Mouse (Mus musculus): ENCODE results near the gene Arhgap22. TPM values are rescaled to one million over a fixed set of nuclear protein-coding genes. Genes with fewer than 3 reads are reported as not detected.

Arhgap22 gene
- polyA plus RNA-seq, 1 experiment: 23.3 TPM

GRCm38 (mm10) chr14:33264795-33265194 lies 51.0 kb downstream of the Arhgap22 start:
- DNase-seq (ENCODE audit: extremely low spot score in 1 of 2, low spot score in 1 of 2): no peak

GRCm38 (mm10) chr14:33276240-33276639 lies 62.4 kb downstream of the Arhgap22 start:
- DNase-seq (ENCODE audit: extremely low spot score in 1 of 2, low spot score in 1 of 2): no peak

GRCm38 (mm10) chr14:33278374-33278773 lies 64.5 kb downstream of the Arhgap22 start:
- DNase-seq (ENCODE audit: extremely low spot score in 1 of 2, low spot score in 1 of 2): no peak

GRCm38 (mm10) chr14:33280921-33281320 lies 67.1 kb downstream of the Arhgap22 start:
- DNase-seq (ENCODE audit: extremely low spot score in 1 of 2, low spot score in 1 of 2): no peak

- no peak for DNase-seq (ENCODE audit: extremely low spot score in 1 of 2, low spot score in 1 of 2)
These were observed 68.6 kb downstream of the Arhgap22 start for GRCm38 (mm10) chr14:33282447-33282846.

GRCm38 (mm10) chr14:33287920-33288319 lies 74.1 kb downstream of the Arhgap22 start:
- no peak for DNase-seq (ENCODE audit: extremely low spot score in 1 of 2, low spot score in 1 of 2)

GRCm38 (mm10) chr14:33290038-33290437 lies 76.2 kb downstream of the Arhgap22 start:
- DNase-seq (ENCODE audit: extremely low spot score in 1 of 2, low spot score in 1 of 2): no peak

- DNase-seq (ENCODE audit: extremely low spot score in 1 of 2, low spot score in 1 of 2): no peak
These were observed 80.7 kb downstream of the Arhgap22 start for GRCm38 (mm10) chr14:33294488-33294887.

- peak; percentile 81 to 91 for DNase-seq (ENCODE audit: extremely low spot score in 1 of 2, low spot score in 1 of 2)
These were observed 83.0 kb downstream of the Arhgap22 start for GRCm38 (mm10) chr14:33296698-33297341.

- DNase-seq (ENCODE audit: extremely low spot score in 1 of 2, low spot score in 1 of 2): no peak
These were observed 86.8 kb downstream of the Arhgap22 start for GRCm38 (mm10) chr14:33300591-33300990.

GRCm38 (mm10) chr14:33303348-33303819 lies 89.6 kb downstream of the Arhgap22 start:
- DNase-seq (ENCODE audit: extremely low spot score in 1 of 2, low spot score in 1 of 2): peak; percentile 63 to 94

GRCm38 (mm10) chr14:33305645-33306281 lies 91.9 kb downstream of the Arhgap22 start:
- peak in 1 of 2 experiments; percentile 53 for DNase-seq (ENCODE audit: extremely low spot score in 1 of 2, low spot score in 1 of 2)

- DNase-seq (ENCODE audit: extremely low spot score in 1 of 2, low spot score in 1 of 2): no peak
These were observed 96.9 kb downstream of the Arhgap22 start for GRCm38 (mm10) chr14:33310719-33311118.

- DNase-seq (ENCODE audit: extremely low spot score in 1 of 2, low spot score in 1 of 2): no peak
These were observed 98.5 kb downstream of the Arhgap22 start for GRCm38 (mm10) chr14:33312309-33312708.

- peak in 1 of 2 experiments; percentile 86 for DNase-seq (ENCODE audit: extremely low spot score in 1 of 2, low spot score in 1 of 2)
These were observed 99.8 kb downstream of the Arhgap22 start for GRCm38 (mm10) chr14:33313624-33314023.

- no peak for DNase-seq (ENCODE audit: extremely low spot score in 1 of 2, low spot score in 1 of 2)
These were observed 100.3 kb downstream of the Arhgap22 start for GRCm38 (mm10) chr14:33314160-33314559.

GRCm38 (mm10) chr14:33315111-33315510 lies 101.3 kb downstream of the Arhgap22 start:
- no peak for DNase-seq (ENCODE audit: extremely low spot score in 1 of 2, low spot score in 1 of 2)

GRCm38 (mm10) chr14:33315771-33316170 lies 101.9 kb downstream of the Arhgap22 start:
- DNase-seq (ENCODE audit: extremely low spot score in 1 of 2, low spot score in 1 of 2): no peak

- no peak for DNase-seq (ENCODE audit: extremely low spot score in 1 of 2, low spot score in 1 of 2)
These were observed 104.1 kb downstream of the Arhgap22 start for GRCm38 (mm10) chr14:33317946-33318345.

- DNase-seq (ENCODE audit: extremely low spot score in 1 of 2, low spot score in 1 of 2): peak in 1 of 2 experiments; percentile 67
These were observed 106.0 kb downstream of the Arhgap22 start for GRCm38 (mm10) chr14:33319541-33320521.

GRCm38 (mm10) chr14:33320856-33321255 lies 107.0 kb downstream of the Arhgap22 start:
- no peak for DNase-seq (ENCODE audit: extremely low spot score in 1 of 2, low spot score in 1 of 2)
